Mouse (Mus musculus) monocyte, adult 59 days (primary cell): ENCODE data around the gene Pax7. TPM values are rescaled to one million over a fixed set of nuclear protein-coding genes. Genes with fewer than 3 reads are reported as not detected.

Experiments
- total RNA-seq, 2 experiments: library from RNA; stranded (reverse); gene quantifications; one replicate each; pipeline ENCODE4 v1.2.4; 2023

Pax7 gene
- under 1 TPM; 0.16 to 0.18 TPM for total RNA-seq

GRCm38 (mm10) chr4:139833036-139833634 is at the start of gene Pax7:
Pax7 (minus strand) TSS chr4:139833528.

Other genes with a start within 250 kb of the Pax7 start
- not detected for gene Gm21969, start 230.3 kb downstream of the Pax7 start, total RNA-seq
- gene Aldh4a1, start 210.7 kb downstream of the Pax7 start, total RNA-seq, result 10 to 100 TPM; 13.3 to 13.4 TPM
- gene Tas1r2, start 180.0 kb downstream of the Pax7 start, total RNA-seq, result not detected
- gene Klhdc7a, start 134.5 kb upstream of the Pax7 start, total RNA-seq, result not detected